Mouse (Mus musculus): ENCODE results near the gene Ucn. TPM values are rescaled to one million over a fixed set of nuclear protein-coding genes. Genes with fewer than 3 reads are reported as not detected.

Ucn gene
- total RNA-seq, 2 experiments from 2014 or later = not detected

DNA sequence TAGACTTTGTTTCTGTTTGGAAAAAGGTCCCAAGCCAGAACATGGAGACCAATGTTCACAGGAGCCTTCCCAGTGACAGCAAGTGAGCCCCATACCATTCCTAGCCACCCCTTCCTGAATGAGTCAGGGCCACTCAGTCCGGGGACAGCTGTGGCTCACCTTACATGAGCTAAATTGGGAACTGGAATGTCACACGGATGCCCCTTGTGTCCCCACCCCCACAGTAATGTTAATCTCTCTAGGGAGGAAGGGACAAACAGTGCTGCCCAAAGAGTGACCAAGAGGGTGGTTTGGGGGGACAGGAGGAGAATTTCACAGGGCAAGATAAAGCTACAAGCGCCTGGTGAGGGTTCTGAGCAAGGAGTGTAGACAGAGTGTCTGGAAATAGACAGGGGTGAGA is 22.3 kb downstream of the Ucn start, which contains the start of gene Trim54:
Gene Trim54, plus strand, starts transcription at position 359 of the 400 bp plus-strand sequence.
- no peak for ATAC-seq (replicated peaks; ENCODE audit: poor library complexity, severe bottlenecking)

DNA sequence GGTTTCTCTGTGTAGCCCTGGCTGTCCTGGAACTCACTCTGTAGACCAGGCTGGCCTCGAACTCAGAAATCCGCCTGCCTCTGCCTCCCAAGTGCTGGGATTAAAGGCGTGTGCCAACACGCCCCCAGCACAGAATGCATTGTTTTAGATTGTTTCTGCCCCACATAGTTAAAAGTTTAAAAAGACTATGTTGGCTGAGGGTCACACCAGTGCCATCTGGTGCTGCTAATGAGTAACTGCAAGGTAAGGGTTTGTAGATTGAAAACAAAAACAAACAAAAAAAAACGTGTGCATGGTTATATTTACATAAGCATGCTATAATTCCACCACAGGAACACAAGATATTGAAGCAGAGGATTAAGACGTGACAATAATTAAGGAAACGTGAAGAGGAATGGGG is 27.8 kb downstream of the Ucn start:
- no peak for ATAC-seq (replicated peaks; ENCODE audit: poor library complexity, severe bottlenecking)

DNA sequence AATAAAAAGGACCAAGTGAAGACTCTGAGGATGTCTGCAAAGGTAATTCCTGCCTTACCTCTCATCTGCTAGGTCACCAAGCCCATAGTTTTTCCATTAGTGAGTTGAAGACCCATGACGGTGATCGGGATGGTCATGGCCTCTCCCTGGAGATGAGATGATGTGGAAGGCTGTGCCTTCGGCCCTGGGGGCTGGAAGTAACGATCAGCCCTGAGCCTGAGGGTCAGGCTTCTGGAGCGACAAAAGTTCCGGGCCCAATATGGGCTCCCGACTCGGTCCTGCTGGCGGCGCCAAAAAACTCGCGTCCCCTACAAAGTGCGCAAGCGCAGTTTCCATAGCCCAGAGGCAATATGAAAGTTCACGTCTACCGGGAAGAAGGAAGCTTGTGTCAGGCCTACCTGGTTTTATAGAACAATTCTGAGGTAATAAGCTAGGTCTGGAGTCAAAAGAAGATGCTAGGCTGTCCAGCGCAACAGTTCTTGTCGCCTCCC is 30.6 kb downstream of the Ucn start, which contains the start of gene Slc30a3:
Gene Slc30a3, minus strand, starts transcription at position 238 of the 491 bp plus-strand sequence.
- no peak for ATAC-seq (replicated peaks; ENCODE audit: poor library complexity, severe bottlenecking)

DNA sequence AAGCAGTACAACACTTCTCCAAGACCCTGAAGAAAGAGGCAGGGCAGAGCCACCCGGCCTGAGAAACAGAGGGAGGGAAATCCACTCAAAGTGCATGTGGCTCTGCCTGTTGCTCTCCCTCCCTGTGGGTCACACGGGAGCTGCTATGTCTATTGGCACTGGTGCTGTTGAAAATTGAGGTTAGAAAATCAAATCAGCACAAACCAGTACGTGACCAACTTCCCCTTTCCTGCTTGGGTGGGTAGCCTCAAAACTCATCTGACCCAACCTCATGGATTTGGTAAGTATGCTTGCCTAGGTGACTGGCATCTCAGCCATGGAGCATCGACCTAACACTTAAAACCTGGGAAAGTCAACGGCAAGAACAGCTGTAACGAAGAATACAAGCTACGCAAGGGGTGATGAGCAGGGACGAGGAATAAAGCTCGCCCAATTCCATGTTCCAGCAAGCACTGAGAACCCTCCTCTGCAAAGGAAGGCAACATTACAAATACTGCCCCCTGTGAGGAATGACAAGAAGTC is 32.8 kb downstream of the Ucn start, which contains the start of gene Dnajc5g:
Gene Dnajc5g, plus strand, starts transcription at position 472 of the 522 bp plus-strand sequence.
- ATAC-seq (replicated peaks; ENCODE audit: poor library complexity, severe bottlenecking) = peak; percentile 55

GRCm38 (mm10) chr5:31095711-31096480 is 42.7 kb downstream of the Ucn start:
- ATAC-seq (replicated peaks; ENCODE audit: poor library complexity, severe bottlenecking) = no peak

GRCm38 (mm10) chr5:31094799-31095691 is 43.6 kb downstream of the Ucn start:
- peak; percentile 95 for ATAC-seq (replicated peaks; ENCODE audit: poor library complexity, severe bottlenecking)

- no peak for ATAC-seq (replicated peaks; ENCODE audit: poor library complexity, severe bottlenecking)
Observed at GRCm38 (mm10) chr5:31094100-31094798, 44.4 kb downstream of the Ucn start.

- ATAC-seq (replicated peaks; ENCODE audit: poor library complexity, severe bottlenecking) = peak; percentile 21
Observed at GRCm38 (mm10) chr5:31093151-31094041, 45.2 kb downstream of the Ucn start.

DNA sequence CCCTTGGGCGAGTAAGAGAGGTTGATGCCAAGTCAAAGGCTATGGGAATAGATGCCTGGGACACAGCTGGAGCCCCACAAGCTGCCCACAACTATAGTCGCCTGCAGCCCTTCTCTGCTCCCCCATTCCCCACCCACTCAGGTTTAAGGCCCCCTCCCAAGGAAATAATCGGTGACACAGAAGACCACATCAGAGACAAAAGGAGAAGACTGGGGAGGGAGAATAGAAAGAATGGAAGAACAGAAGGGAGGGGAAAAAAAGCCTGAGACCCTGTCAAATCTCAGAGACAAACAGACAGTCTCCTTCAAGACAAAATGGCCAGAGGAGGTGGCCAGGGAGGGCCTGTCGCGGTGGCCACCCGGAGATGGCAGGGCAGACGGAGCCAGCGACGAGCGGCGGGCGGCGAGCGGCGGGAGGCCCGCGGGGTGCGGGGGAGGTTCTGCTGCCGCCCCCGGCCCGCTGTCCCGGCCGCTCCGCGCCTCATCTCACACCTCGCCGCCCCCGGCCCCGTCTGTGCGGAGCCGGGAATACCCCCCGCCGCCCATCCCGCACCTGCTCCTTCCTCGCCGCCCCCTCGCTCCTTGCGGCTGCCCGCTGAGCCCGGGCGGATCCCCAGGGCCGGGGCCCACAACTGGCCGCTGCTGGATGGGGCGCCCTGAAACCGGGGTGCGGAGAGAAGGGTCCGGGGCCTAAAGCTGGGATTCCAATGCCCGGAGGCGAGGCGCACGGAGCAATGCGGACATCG is 46.2 kb downstream of the Ucn start:
- ATAC-seq (replicated peaks; ENCODE audit: poor library complexity, severe bottlenecking) = no peak

Other genes with a start within 250 kb of the Ucn start
- 361 and 454 TPM in 2 replicates for gene Ost4, start 231.0 kb downstream of the Ucn start, total RNA-seq (2014; fragmentation: Nextera tagmentation)
- gene Ost4, start 231.0 kb downstream of the Ucn start, total RNA-seq (2017) = 300 and 325 TPM in 2 replicates
- 78.8 and 147 TPM in 2 replicates for gene Emilin1, start 225.4 kb downstream of the Ucn start, total RNA-seq (2014; fragmentation: Nextera tagmentation)
- 124 and 152 TPM in 2 replicates for gene Emilin1, start 225.4 kb downstream of the Ucn start, total RNA-seq (2017)
- gene Khk, start 217.4 kb downstream of the Ucn start, total RNA-seq (2014; fragmentation: Nextera tagmentation) = 84.7 and 111 TPM in 2 replicates
- 66.4 and 80.2 TPM in 2 replicates for gene Khk, start 217.4 kb downstream of the Ucn start, total RNA-seq (2017)
- gene Cgref1, start 193.2 kb downstream of the Ucn start, total RNA-seq (2014; fragmentation: Nextera tagmentation) = not detected in 2 replicates
- 0.62 TPM in 1 of 2 replicates, not detected in the other for gene Cgref1, start 193.2 kb downstream of the Ucn start, total RNA-seq (2017)
- gene Preb, start 178.5 kb downstream of the Ucn start, total RNA-seq (2014; fragmentation: Nextera tagmentation) = 103 and 127 TPM in 2 replicates
- gene Preb, start 178.5 kb downstream of the Ucn start, total RNA-seq (2017) = 42.7 and 67.9 TPM in 2 replicates
- not detected in 2 replicates for gene Tcf23, start 170.2 kb downstream of the Ucn start, total RNA-seq (2014; fragmentation: Nextera tagmentation)
- gene Tcf23, start 170.2 kb downstream of the Ucn start, total RNA-seq (2017) = not detected in 2 replicates
- 42.7 and 79.1 TPM in 2 replicates for gene Atraid, start 90.5 kb downstream of the Ucn start, total RNA-seq (2014; fragmentation: Nextera tagmentation)
- gene Atraid, start 90.5 kb downstream of the Ucn start, total RNA-seq (2017) = 44.7 and 59.4 TPM in 2 replicates
- 7.2 and 7.9 TPM in 2 replicates for gene Slc5a6, start 89.9 kb downstream of the Ucn start, total RNA-seq (2014; fragmentation: Nextera tagmentation)
- 5.8 and 8.8 TPM in 2 replicates for gene Slc5a6, start 89.9 kb downstream of the Ucn start, total RNA-seq (2017)
- 57.4 and 70.3 TPM in 2 replicates for gene Cad, start 84.0 kb downstream of the Ucn start, total RNA-seq (2014; fragmentation: Nextera tagmentation)
- gene Cad, start 84.0 kb downstream of the Ucn start, total RNA-seq (2017) = 23.1 and 39.5 TPM in 2 replicates
- gene Dnajc5g, start 32.5 kb downstream of the Ucn start, total RNA-seq (2014; fragmentation: Nextera tagmentation) = not detected in 2 replicates
- not detected in 2 replicates for gene Dnajc5g, start 32.5 kb downstream of the Ucn start, total RNA-seq (2017)
- not detected in 2 replicates for gene Slc30a3, start 30.6 kb downstream of the Ucn start, total RNA-seq (2014; fragmentation: Nextera tagmentation)
- gene Slc30a3, start 30.6 kb downstream of the Ucn start, total RNA-seq (2017) = not detected in 2 replicates
- not detected in 2 replicates for gene Trim54, start 22.1 kb downstream of the Ucn start, total RNA-seq (2014; fragmentation: Nextera tagmentation)
- not detected in 2 replicates for gene Trim54, start 22.1 kb downstream of the Ucn start, total RNA-seq (2017)
- 19.6 and 42.3 TPM in 2 replicates for gene Mpv17, start 15.4 kb upstream of the Ucn start, total RNA-seq (2014; fragmentation: Nextera tagmentation)
- 20.9 and 32.9 TPM in 2 replicates for gene Mpv17, start 15.4 kb upstream of the Ucn start, total RNA-seq (2017)
- gene Gm29609, start 41.1 kb upstream of the Ucn start, total RNA-seq (2014; fragmentation: Nextera tagmentation) = 1.5 and 6.6 TPM in 2 replicates
- 0.36 TPM in 1 of 2 replicates, not detected in the other for gene Gm29609, start 41.1 kb upstream of the Ucn start, total RNA-seq (2017)
- gene Gtf3c2, start 41.3 kb upstream of the Ucn start, total RNA-seq (2014; fragmentation: Nextera tagmentation) = 94.6 and 100 TPM in 2 replicates
- 52.0 and 59.8 TPM in 2 replicates for gene Gtf3c2, start 41.3 kb upstream of the Ucn start, total RNA-seq (2017)
- 53.3 and 65.5 TPM in 2 replicates for gene Snx17, start 54.4 kb upstream of the Ucn start, total RNA-seq (2014; fragmentation: Nextera tagmentation)
- 36.5 and 58.9 TPM in 2 replicates for gene Snx17, start 54.4 kb upstream of the Ucn start, total RNA-seq (2017)
- 68.3 and 91.6 TPM in 2 replicates for gene Eif2b4, start 54.6 kb upstream of the Ucn start, total RNA-seq (2014; fragmentation: Nextera tagmentation)
- 50.0 and 65.6 TPM in 2 replicates for gene Eif2b4, start 54.6 kb upstream of the Ucn start, total RNA-seq (2017)
- 10.6 and 15.4 TPM in 2 replicates for gene Zfp513, start 63.5 kb upstream of the Ucn start, total RNA-seq (2014; fragmentation: Nextera tagmentation)
- 5.9 and 6.9 TPM in 2 replicates for gene Zfp513, start 63.5 kb upstream of the Ucn start, total RNA-seq (2017)
- 155 and 167 TPM in 2 replicates for gene Ppm1g, start 81.9 kb upstream of the Ucn start, total RNA-seq (2014; fragmentation: Nextera tagmentation)
- gene Ppm1g, start 81.9 kb upstream of the Ucn start, total RNA-seq (2017) = 175 and 201 TPM in 2 replicates
- gene Nrbp1, start 102.0 kb upstream of the Ucn start, total RNA-seq (2014; fragmentation: Nextera tagmentation) = 65.6 and 75.4 TPM in 2 replicates
- 79.2 and 99.5 TPM in 2 replicates for gene Nrbp1, start 102.0 kb upstream of the Ucn start, total RNA-seq (2017)
- gene Gm9970, start 102.4 kb upstream of the Ucn start, total RNA-seq (2014; fragmentation: Nextera tagmentation) = not detected in 2 replicates
- not detected in 2 replicates for gene Gm9970, start 102.4 kb upstream of the Ucn start, total RNA-seq (2017)
- 1.6 and 19.8 TPM in 2 replicates for gene Krtcap3, start 112.9 kb upstream of the Ucn start, total RNA-seq (2014; fragmentation: Nextera tagmentation)
- gene Krtcap3, start 112.9 kb upstream of the Ucn start, total RNA-seq (2017) = 1.6 and 4.7 TPM in 2 replicates
- 16.5 and 29.2 TPM in 2 replicates for gene Ift172, start 152.3 kb upstream of the Ucn start, total RNA-seq (2014; fragmentation: Nextera tagmentation)
- gene Ift172, start 152.3 kb upstream of the Ucn start, total RNA-seq (2017) = 12.7 and 44.9 TPM in 2 replicates
- not detected in 2 replicates for gene Fndc4, start 157.3 kb upstream of the Ucn start, total RNA-seq (2014; fragmentation: Nextera tagmentation)
- gene Fndc4, start 157.3 kb upstream of the Ucn start, total RNA-seq (2017) = not detected in 2 replicates
- gene Gckr, start 158.6 kb upstream of the Ucn start, total RNA-seq (2014; fragmentation: Nextera tagmentation) = not detected in 2 replicates
- not detected in 2 replicates for gene Gckr, start 158.6 kb upstream of the Ucn start, total RNA-seq (2017)

All from granulocyte monocyte progenitor cell, adult 5-6 weeks (primary cell).